Mouse (Mus musculus) adrenal gland, adult (tissue): ENCODE results near the gene Acvrl1.
A peak's percentile ranks its signal among the peaks of the same experiment; 100 is the strongest.

ENCODE experiments used
- DNase-seq, 2 experiments: peaks; one replicate each; pipeline ENCODE4 v3.0.0; 2022 to 2023; ENCODE audit warnings: low spot score in 1 of 2; ENCODE audit not compliant: inconsistent age in 2 of 2

The Acvrl1 gene

DNA sequence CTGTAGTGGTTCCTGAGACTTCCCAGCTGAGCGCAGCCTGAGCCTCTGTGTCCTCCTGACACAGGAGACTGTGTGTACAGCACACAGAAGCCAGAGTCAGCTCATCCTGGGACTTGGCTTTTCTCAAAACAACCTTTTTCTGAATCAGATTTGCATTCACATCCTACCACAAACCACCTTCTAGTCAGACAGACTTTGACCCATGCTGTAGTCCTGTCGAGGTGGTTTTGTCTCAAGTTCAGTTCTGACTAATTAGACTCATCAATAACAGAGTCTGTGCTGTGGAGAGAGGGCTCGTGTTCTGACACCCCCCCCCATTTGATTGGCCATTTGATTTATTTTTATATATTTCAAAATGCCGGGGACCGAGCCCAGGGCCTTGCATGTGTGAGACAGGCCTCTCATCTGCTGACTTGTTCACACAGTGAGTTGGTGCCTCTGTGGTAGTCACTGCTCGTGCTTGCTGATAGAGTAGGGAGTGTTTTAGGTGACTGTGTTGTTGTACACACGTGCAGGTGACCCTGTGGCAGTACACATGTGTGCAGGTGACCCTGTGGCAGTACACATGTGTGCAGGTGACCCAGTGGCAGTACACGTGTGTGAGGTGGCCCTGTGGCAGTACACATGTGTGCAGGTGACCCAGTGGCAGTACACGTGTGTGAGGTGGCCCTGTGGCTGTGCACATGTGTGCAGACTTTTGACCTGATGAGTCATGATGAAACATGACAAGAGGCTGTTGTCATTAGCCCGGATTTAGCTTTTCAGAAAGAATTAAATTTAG, 61.8 kb downstream of the Acvrl1 start:
- peak in 1 of 2 experiments; percentile 51 for DNase-seq

- peak in 1 of 2 experiments; percentile 48 for DNase-seq
These were observed 62.4 kb downstream of the Acvrl1 start for GRCm38 (mm10) chr15:101190762-101191150.

GRCm38 (mm10) chr15:101191459-101192259, 63.3 kb downstream of the Acvrl1 start:
- peak; percentile 81 to 93 for DNase-seq

DNA sequence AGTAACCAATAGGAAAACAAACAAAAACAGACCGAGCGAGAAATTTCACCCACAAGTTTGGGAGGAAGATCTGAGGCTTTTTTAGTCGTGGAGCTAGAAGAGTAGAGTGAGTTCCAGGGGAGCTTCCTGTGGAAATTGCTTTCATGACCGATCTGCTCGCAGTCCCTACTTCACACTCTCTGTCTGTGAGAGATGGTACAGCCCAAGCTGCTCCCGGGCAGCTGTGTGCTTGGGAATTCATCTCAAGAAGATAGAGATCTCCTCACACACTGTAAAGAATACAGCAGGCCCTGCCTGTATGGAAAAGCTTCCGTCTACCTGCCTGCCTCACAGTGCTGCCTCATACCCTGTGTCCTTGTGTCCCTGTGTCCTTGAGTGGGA, 63.9 kb downstream of the Acvrl1 start:
- peak in 1 of 2 experiments; percentile 62 for DNase-seq

GRCm38 (mm10) chr15:101192651-101193050, 64.3 kb downstream of the Acvrl1 start:
- no peak for DNase-seq

DNA sequence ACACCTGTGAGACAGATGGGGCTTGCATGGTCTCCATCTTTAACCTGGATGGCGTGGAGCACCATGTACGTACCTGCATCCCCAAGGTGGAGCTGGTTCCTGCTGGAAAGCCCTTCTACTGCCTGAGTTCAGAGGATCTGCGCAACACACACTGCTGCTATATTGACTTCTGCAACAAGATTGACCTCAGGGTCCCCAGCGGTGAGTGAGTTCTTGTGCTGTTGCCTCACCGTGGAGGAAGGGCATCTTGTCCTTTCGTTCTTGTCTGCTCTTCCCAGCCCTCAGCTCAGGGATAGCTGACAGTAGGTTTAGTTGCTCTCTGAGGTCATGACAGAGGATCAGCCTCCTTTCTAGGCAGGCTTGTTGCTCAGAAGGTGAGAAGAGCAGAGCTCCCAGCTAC, 65.6 kb downstream of the Acvrl1 start:
- no peak for DNase-seq
